Mouse (Mus musculus) cerebellum, adult 9-10 months (tissue): Measurements from ENCODE around the gene Tie1.
"Not testable (repeated sequence)": the region's sequence is repeated elsewhere in the genome, so short reads cannot be mapped to it uniquely, and the experiment has no call there.

Experiments
- DNase-seq: peaks from one replicate; pipeline ENCODE4 v3.0.0; 2022

Tie1 gene

GRCm38 (mm10) chr4:118489717-118490132, at the start of gene Tie1:
Gene Tie1 (minus strand): TSS chr4:118490061.
- no peak for DNase-seq

GRCm38 (mm10) chr4:118537801-118538200, 47.9 kb upstream of the Tie1 start:
- DNase-seq = no peak

GRCm38 (mm10) chr4:118535610-118536009, 45.7 kb upstream of the Tie1 start:
- DNase-seq = no peak

GRCm38 (mm10) chr4:118533605-118534004, 43.7 kb upstream of the Tie1 start:
- DNase-seq = no peak

GRCm38 (mm10) chr4:118533156-118533555, 43.3 kb upstream of the Tie1 start:
- no peak for DNase-seq

- no peak for DNase-seq
Measured at GRCm38 (mm10) chr4:118532663-118533062, 42.8 kb upstream of the Tie1 start.

GRCm38 (mm10) chr4:118527720-118528119, 37.9 kb upstream of the Tie1 start:
- DNase-seq = no peak

GRCm38 (mm10) chr4:118527335-118527681, 37.4 kb upstream of the Tie1 start:
- DNase-seq = no peak

GRCm38 (mm10) chr4:118526408-118527334, 36.8 kb upstream of the Tie1 start, which contains the start of gene 2610528J11Rik:
Gene 2610528J11Rik (plus strand): TSS chr4:118526999.
- DNase-seq = no peak

- DNase-seq = no peak
Measured at GRCm38 (mm10) chr4:118525779-118526178, 35.9 kb upstream of the Tie1 start.

- DNase-seq = no peak
Measured at GRCm38 (mm10) chr4:118523976-118524375, 34.1 kb upstream of the Tie1 start.

- DNase-seq = no peak
Measured at GRCm38 (mm10) chr4:118522248-118522647, 32.4 kb upstream of the Tie1 start.

- DNase-seq = no peak
Measured at GRCm38 (mm10) chr4:118518208-118518607, 28.3 kb upstream of the Tie1 start.

GRCm38 (mm10) chr4:118517497-118518146, 27.8 kb upstream of the Tie1 start:
- DNase-seq = no peak

- no peak for DNase-seq
Measured at GRCm38 (mm10) chr4:118516699-118517496, 27.0 kb upstream of the Tie1 start.

- DNase-seq = no peak
Measured at GRCm38 (mm10) chr4:118509050-118509449, 19.2 kb upstream of the Tie1 start.

- DNase-seq = not testable (repeated sequence)
Measured at GRCm38 (mm10) chr4:118507171-118507570, 17.3 kb upstream of the Tie1 start.

GRCm38 (mm10) chr4:118505551-118505950, 15.7 kb upstream of the Tie1 start:
- no peak for DNase-seq

- DNase-seq = no peak
Measured at GRCm38 (mm10) chr4:118500792-118501191, 10.9 kb upstream of the Tie1 start.

- no peak for DNase-seq
Measured at GRCm38 (mm10) chr4:118500171-118500724, 10.4 kb upstream of the Tie1 start.

GRCm38 (mm10) chr4:118490461-118490860, 600 bp upstream of the Tie1 start:
- DNase-seq = no peak

- DNase-seq = no peak
Measured at GRCm38 (mm10) chr4:118476773-118477530, 12.9 kb downstream of the Tie1 start.
